Mouse (Mus musculus) Patski (cell line): ENCODE data around the gene Gm13178. TPM values are rescaled to one million over a fixed set of nuclear protein-coding genes. Genes with fewer than 3 reads are reported as not detected.
A peak's percentile ranks its signal among the peaks of the same experiment; 100 is the strongest.

Experiments used
- ATAC-seq: fragments of 100-300 bp; one replicate; pipeline ENCODE4 v1.8.0; 2021
- CTCF ChIA-PET: fragments of 350-600 bp; sonication (Branson Sonifier 250); formaldehyde crosslinking; loops from one replicate; lab custom pipeline; 2022; ENCODE audit warnings: inconsistent platforms; lab: Charles Lee
- POLR2A ChIA-PET: fragments of 350-600 bp; sonication (Branson Sonifier 250); formaldehyde crosslinking; loops from one replicate; lab custom pipeline; 2022; ENCODE audit warnings: antibody characterized with exemption, inconsistent platforms; lab: Charles Lee
- DNase-seq: peaks from one replicate; pipeline ENCODE4 v3.0.0-alpha.2; 2011; ENCODE audit warnings: low read depth, low spot score
- H3K27me3 ChIP-seq: fragments of 371-371 bp; one replicate; pipeline ENCODE4 v1.5.1; 2021
- CTCF ChIP-seq: fragments of 100-300 bp; IDR thresholded peaks from one replicate; pipeline ENCODE4 v1.5.1; 2021
- in situ Hi-C: fragments of 300-500 bp; cut with MboI; formaldehyde crosslinking; loops from 3 replicates; pipeline ENCODE4 v1.11.1; 2018; ENCODE audit warnings: low pct_unique_long_range_greater_than_20kb, mixed read lengths
- polyA plus RNA-seq: library from polyadenylated mRNA; unstranded; gene quantifications from one replicate; pipeline ENCODE4 v1.2.3, GENCODE M21; 2021

The Gm13178 gene
- 0.22 TPM for polyA plus RNA-seq

- no peak for ATAC-seq
- H3K27me3 ChIP-seq: no peaks in the 10 kb centered on the region
- no peak for DNase-seq
- no peak for TF ChIP-seq CTCF
- ChIA-PET CTCF (no interaction called here), POLR2A (no interaction called here)
- in situ Hi-C loops: no loop called here
These were observed at the start of gene Gm13178 for GRCm38 (mm10) chr4:144721304-144721703. TSS of gene Gm13178 (minus strand) at chr4:144721404.

DNA sequence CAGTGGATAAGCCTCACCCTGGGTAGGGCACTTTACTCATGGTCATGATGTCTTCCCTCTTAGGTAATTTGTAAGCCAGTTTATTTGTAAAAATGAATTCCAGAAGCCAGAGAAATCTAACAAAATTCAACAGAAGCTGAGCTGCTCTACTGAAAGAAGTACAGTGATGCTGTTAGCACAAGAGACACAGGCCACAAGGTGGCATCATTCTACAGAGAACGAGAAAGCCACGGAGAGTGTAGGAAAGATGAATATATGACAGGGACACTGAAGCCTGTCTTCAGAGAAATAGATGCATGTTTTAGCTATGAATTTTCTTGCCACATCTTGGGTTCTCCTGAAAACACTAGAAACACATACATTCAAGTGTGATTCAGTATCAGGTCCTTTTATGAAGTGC, 44.5 kb upstream of the Gm13178 start:
- no peaks in the 10 kb centered on the region for H3K27me3 ChIP-seq
- DNase-seq (peak; percentile 1), ATAC-seq (peak; percentile 78)
- in situ Hi-C loops: loop anchor here (10.0 kb wide), 3 partner anchors 99 to 539 kb away; no protein-coding TSS in a partner anchor
- TF ChIP-seq CTCF: peak; percentile 70
- CTCF ChIA-PET: interaction anchor here (0.6 to 1.4 kb wide), 7 partner anchors 125 to 396 kb away, joined by 3 to 5 read pairs (median 3); no protein-coding TSS in a partner anchor
- POLR2A ChIA-PET: no interaction called here

- H3K27me3 ChIP-seq: no peaks in the 10 kb centered on the region
- CTCF ChIA-PET: no interaction called here
- TF ChIP-seq CTCF: no peak
- in situ Hi-C loops: no loop called here
- no peak for ATAC-seq
- DNase-seq: no peak
- POLR2A ChIA-PET: no interaction called here
These were observed 27.9 kb upstream of the Gm13178 start for GRCm38 (mm10) chr4:144749139-144749538.

GRCm38 (mm10) chr4:144719691-144720090, 1.5 kb downstream of the Gm13178 start:
- no peaks in the 10 kb centered on the region for H3K27me3 ChIP-seq
- POLR2A ChIA-PET: no interaction called here
- ATAC-seq (no peak), DNase-seq (no peak)
- TF ChIP-seq CTCF: no peak
- CTCF ChIA-PET: interaction anchor here (0.9 kb wide), 1 partner anchor 13 kb away, joined by 3 read pairs; no protein-coding TSS in a partner anchor
- in situ Hi-C loops: no loop called here

GRCm38 (mm10) chr4:144718288-144718687, 2.9 kb downstream of the Gm13178 start:
- POLR2A ChIA-PET: no interaction called here
- CTCF ChIA-PET: interaction anchor here (0.9 kb wide), 1 partner anchor 17 kb away, joined by 3 read pairs; no protein-coding TSS in a partner anchor
- in situ Hi-C loops: no loop called here
- H3K27me3 ChIP-seq: no peaks in the 10 kb centered on the region
- DNase-seq (no peak), ATAC-seq (no peak)
- no peak for TF ChIP-seq CTCF

GRCm38 (mm10) chr4:144686268-144686667, 34.9 kb downstream of the Gm13178 start, which contains the start of gene Gm436:
TSS of gene Gm436 (minus strand) at chr4:144686368.
- ChIA-PET POLR2A (no interaction called here), CTCF (no interaction called here)
- in situ Hi-C loops: no loop called here
- no peaks in the 10 kb centered on the region for H3K27me3 ChIP-seq
- DNase-seq: no peak
- no peak for TF ChIP-seq CTCF
- no peak for ATAC-seq

Other genes starting within 250 kb of the Gm13178 start
- not detected for gene 9430007A20Rik, start 201.6 kb downstream of the Gm13178 start, polyA plus RNA-seq
- not detected for gene Gm13124, start 156.3 kb downstream of the Gm13178 start, polyA plus RNA-seq
- gene Aadacl4, start 107.7 kb downstream of the Gm13178 start, polyA plus RNA-seq: not detected
- not detected for gene Gm436, start 35.0 kb downstream of the Gm13178 start, polyA plus RNA-seq
- not detected for gene Gm438, start 65.2 kb upstream of the Gm13178 start, polyA plus RNA-seq
- 281 TPM for gene Dhrs3, start 171.4 kb upstream of the Gm13178 start, polyA plus RNA-seq